Comparison of ENCODE assay signal across 10 mouse cellular contexts in genomic region chr11:43349564-43349963, GRCm38 (mm10).
DNase-seq lines count a peak whose midpoint lies in the region; ATAC-seq and TF ChIP-seq lines count a peak whose summit lies in the region.
"Had no signal": no experiment of that assay in that cellular context is flagged by ENCODE, and none has a peak within 500 bp of the region (broad histone marks: within the 10 kb centered on the region; RNA-seq: fewer than 3 reads in every experiment).

No protein-coding gene starts in this region.

- ATAC-seq in activated CD4-positive, CD25-positive, alpha-beta regulatory T cell, adult 4 months, result no peak
- ATAC-seq in cerebellum, adult (ENCODE audit: insufficient number of reproducible peaks, low FRiP score, low TSS enrichment), result no peak

- no peak overlapping the region for H3K27ac ChIP-seq in kidney, adult 2 months (ENCODE audit: insufficient read depth, low read depth, low read length)
- no peak overlapping the region for H3K27ac ChIP-seq in MEL (ENCODE audit: control insufficient read depth, low read depth, low read length)
- H3K27ac ChIP-seq: kidney, postnatal 0 days had no signal

- no peak overlapping the region for H3K9ac ChIP-seq in MEL (ENCODE audit: control insufficient read depth, low read depth, low read length, poor library complexity, severe bottlenecking)

- no peaks in the 10 kb centered on the region for H3K9me3 ChIP-seq in MEL (replicated peaks; ENCODE audit: insufficient read depth, low read length)

- no peak for TF ChIP-seq EP300 in MEL (IDR thresholded peaks at IDR 0.05; ENCODE audit: low read depth in 1 of 2, low read length in 2 of 2)

- TF ChIP-seq POLR2A in kidney, adult 2 months (IDR thresholded peaks at IDR 0.05; ENCODE audit: low read depth, low read length), result no peak
- no peak for TF ChIP-seq POLR2A in MEL (IDR thresholded peaks at IDR 0.05; ENCODE audit: control insufficient read depth in 1 of 2, insufficient read depth in 1 of 2, low read depth in 1 of 2, low read length in 2 of 2, poor library complexity in 1 of 2)

- peak; percentile 7 for DNase-seq in kidney, adult 2 months
- DNase-seq in kidney, postnatal 14 days, result no peak
- DNase-seq in 3134 (ENCODE audit: extremely low read depth, insufficient read length, low spot score) (peak; percentile 45), MEL (ENCODE audit: low read depth, low spot score) (peak; percentile 4)
- DNase-seq in left cerebral cortex, postnatal 36 days (ENCODE audit: low spot score in 2 of 2), result peak; percentile 9 to 14
- DNase-seq in embryo, embryonic 10.5 days (ENCODE audit: low spot score), result no peak
- DNase-seq: cerebellum, adult 8-10 months had no signal

- no peaks in the 10 kb centered on the region for H3K36me3 ChIP-seq in kidney, adult 2 months (ENCODE audit: control insufficient read depth, insufficient read depth, low read length)
- no peaks in the 10 kb centered on the region for H3K36me3 ChIP-seq in MEL (ENCODE audit: control insufficient read depth in 1 of 2, insufficient read depth in 2 of 2, low read length in 2 of 2)

- TF ChIP-seq RAD21 in MEL (IDR thresholded peaks at IDR 0.05; ENCODE audit: low read depth, low read length), result no peak

- no peak overlapping the region for H3K4me3 ChIP-seq in kidney, adult 2 months (ENCODE audit: insufficient read depth, low read depth, low read length)
- H3K4me3 ChIP-seq in MEL (ENCODE audit: control insufficient read depth in 1 of 2, insufficient read depth in 1 of 2, low read depth in 2 of 2, low read length in 2 of 2), result no peak overlapping the region

- WGBS in kidney, adult 2 months, result 57% methylated on average over 7 of the region's 7 CpGs

- H3K4me1 ChIP-seq in kidney, adult 2 months (ENCODE audit: control insufficient read depth, insufficient read depth, low read length), result no peaks in the 10 kb centered on the region
- no peaks in the 10 kb centered on the region for H3K4me1 ChIP-seq in MEL (ENCODE audit: control insufficient read depth in 1 of 2, insufficient read depth in 2 of 2, low read length in 2 of 2)

- no peaks in the 10 kb centered on the region for H3K27me3 ChIP-seq in kidney, adult 2 months (replicated peaks; ENCODE audit: control insufficient read depth, insufficient read depth, low read length)
- no peaks in the 10 kb centered on the region for H3K27me3 ChIP-seq in MEL (ENCODE audit: control insufficient read depth in 1 of 2, insufficient read depth in 2 of 2, low read length in 2 of 2)

- no peaks in the 10 kb centered on the region for H3K79me2 ChIP-seq in MEL (ENCODE audit: control insufficient read depth, insufficient read depth, low read length, poor library complexity)

- TF ChIP-seq CTCF in kidney, adult 2 months (conservative IDR thresholded peaks at IDR 0.05; ENCODE audit: insufficient read depth, insufficient read length, low read depth, low read length), result no peak
- TF ChIP-seq CTCF in MEL (IDR thresholded peaks at IDR 0.05 in 2 of 3, conservative IDR thresholded peaks at IDR 0.05 in 1 of 3; ENCODE audit: control insufficient read depth in 1 of 3, insufficient read depth in 1 of 3, low read depth in 2 of 3, low read length in 3 of 3, poor library complexity in 1 of 3, severe bottlenecking in 1 of 3), result no peak

- intact Hi-C loops in left cerebral cortex, postnatal 36 days (cut with DNase I), result loop anchor here (2.0 kb wide), 1 partner anchor 63 kb away; no protein-coding TSS in a partner anchor

TF ChIP-seq in MEL, 35 proteins besides CTCF, POLR2A, EP300 and RAD21:
- TF ChIP-seq ZMIZ1 (IDR thresholded peaks at IDR 0.05; ENCODE audit: low read depth, low read length) (no peak), POLR2AphosphoS5 (IDR thresholded peaks at IDR 0.05; ENCODE audit: borderline replicate concordance, low read depth, low read length) (no peak), TBP (IDR thresholded peaks at IDR 0.05; ENCODE audit: low read depth, low read length) (no peak), USF1 (IDR thresholded peaks at IDR 0.05; ENCODE audit: low read depth, low read length) (no peak), GABPA (IDR thresholded peaks at IDR 0.05; ENCODE audit: low read depth, low read length) (no peak), ZNF384 (IDR thresholded peaks at IDR 0.05; ENCODE audit: low read depth, low read length) (no peak), RCOR1 (IDR thresholded peaks at IDR 0.05; ENCODE audit: low read depth, low read length) (no peak), MAZ (IDR thresholded peaks at IDR 0.05; ENCODE audit: low read depth, low read length) (no peak), USF2 (IDR thresholded peaks at IDR 0.05; ENCODE audit: borderline replicate concordance in 1 of 2, insufficient read depth in 1 of 2, low read depth in 1 of 2, low read length in 2 of 2) (no peak), MAX (IDR thresholded peaks at IDR 0.05; ENCODE audit: low read length) (no peak), ELF1 (IDR thresholded peaks at IDR 0.05; ENCODE audit: low read depth, low read length) (no peak), ZKSCAN1 (IDR thresholded peaks at IDR 0.05; ENCODE audit: low read depth, low read length) (no peak)

Comparison
In these comparisons a context has a peak if more than half of its experiments do, and no peak if none do; other contexts are left out.
1. DNase-seq: peak in kidney, adult 2 months (single experiment), 3134 (single experiment), MEL (single experiment) and left cerebral cortex, postnatal 36 days (2 of 2); none in kidney, postnatal 14 days (single experiment) and embryo, embryonic 10.5 days (single experiment).